Mouse (Mus musculus): ENCODE measurements around the gene Pmp22. TPM values are rescaled to one million over a fixed set of nuclear protein-coding genes. Genes with fewer than 3 reads are reported as not detected.
A peak's percentile ranks its signal among the peaks of the same experiment; 100 is the strongest.

Pmp22 gene
- total RNA-seq, 1 experiment from 2014 or later = not detected

GRCm38 (mm10) chr11:63124316-63124715 lies 4.5 kb upstream of the Pmp22 start:
- ATAC-seq (ENCODE audit: extremely low read depth, insufficient number of reproducible peaks, low FRiP score, poor library complexity, severe bottlenecking) = no peak

- no peak for ATAC-seq (ENCODE audit: extremely low read depth, insufficient number of reproducible peaks, low FRiP score, poor library complexity, severe bottlenecking)
These were observed 2.8 kb upstream of the Pmp22 start for GRCm38 (mm10) chr11:63125832-63126456.

DNA sequence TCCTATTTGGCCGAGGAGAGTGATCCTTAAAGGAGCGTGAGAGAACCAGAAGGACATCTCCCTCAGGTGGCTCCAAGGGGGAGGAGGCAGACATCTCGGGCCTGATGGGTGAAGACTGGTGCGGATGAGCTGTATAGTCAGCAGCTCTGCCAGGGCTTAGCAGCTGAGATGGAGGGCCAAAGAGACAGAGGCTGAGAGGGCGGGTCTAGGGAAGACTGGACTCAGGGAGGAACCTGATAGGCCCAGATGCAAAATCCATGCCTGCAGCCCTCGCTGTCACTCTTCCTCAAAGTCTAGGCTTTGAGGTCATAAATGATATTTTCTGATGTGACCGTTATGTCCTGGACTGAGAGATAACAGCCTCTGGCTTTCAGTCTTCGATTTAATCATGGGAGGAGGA lies 1.8 kb upstream of the Pmp22 start:
- no peak for ATAC-seq (ENCODE audit: extremely low read depth, insufficient number of reproducible peaks, low FRiP score, poor library complexity, severe bottlenecking)

DNA sequence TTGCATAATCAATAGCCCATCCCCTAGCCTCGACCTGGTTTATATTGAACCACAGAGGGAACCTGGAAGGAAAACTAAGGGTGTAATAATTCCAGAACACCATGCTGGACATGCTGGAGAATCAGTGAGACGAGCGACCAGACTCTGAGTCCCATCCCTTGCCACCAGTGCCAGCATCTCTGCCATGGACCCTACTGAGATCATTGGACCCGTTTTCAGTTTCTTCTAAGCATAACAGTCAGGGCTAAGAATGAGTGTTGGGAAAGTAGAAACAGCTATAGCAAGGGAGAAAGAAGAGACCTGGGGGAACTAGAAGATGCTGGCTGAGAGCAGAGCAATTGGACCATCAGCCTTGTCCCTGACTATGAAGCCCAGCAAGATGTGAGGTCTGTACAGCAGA lies 1.3 kb upstream of the Pmp22 start:
- ATAC-seq (ENCODE audit: extremely low read depth, insufficient number of reproducible peaks, low FRiP score, poor library complexity, severe bottlenecking) = no peak

DNA sequence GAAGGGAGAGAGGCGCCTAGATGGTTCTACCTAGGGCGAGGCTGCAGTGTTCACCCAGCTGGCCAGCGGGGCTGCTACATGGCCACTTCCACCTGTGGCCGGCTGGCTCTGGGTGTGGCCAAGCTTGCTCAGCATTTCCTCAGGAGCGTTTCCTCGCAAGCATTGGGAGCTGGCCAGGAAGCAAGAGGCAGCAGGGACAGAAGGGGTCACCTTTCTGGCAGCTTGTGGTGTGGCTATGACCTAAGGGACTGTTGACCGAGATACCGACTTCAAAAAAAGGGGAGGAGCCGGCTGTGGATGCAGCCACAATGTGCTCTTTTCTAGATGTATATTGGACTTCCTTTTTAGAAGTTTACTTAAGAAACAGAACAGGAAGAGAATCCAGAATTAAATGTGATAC lies 593 bp downstream of the Pmp22 start:
- no peak for ATAC-seq (ENCODE audit: extremely low read depth, insufficient number of reproducible peaks, low FRiP score, poor library complexity, severe bottlenecking)

DNA sequence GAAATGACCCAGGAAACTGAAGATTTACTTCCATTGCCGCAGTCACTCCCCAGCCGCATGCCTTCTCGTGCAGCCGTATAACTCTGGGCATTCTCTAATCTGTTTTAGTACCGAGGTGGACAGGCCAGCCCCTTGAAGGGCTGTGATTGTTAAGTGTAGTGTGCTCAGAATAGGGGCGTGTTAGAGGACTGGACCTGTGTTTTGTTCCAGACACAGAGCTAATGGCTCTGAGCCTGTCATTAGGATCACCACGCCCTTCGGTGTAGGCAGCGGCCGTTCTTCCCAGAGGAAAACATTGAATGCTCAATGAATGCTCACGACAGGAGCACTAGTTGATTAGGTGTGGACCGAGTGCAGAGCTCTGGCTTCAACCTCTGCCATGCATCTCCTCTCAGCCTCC lies 1.1 kb downstream of the Pmp22 start:
- no peak for ATAC-seq (ENCODE audit: extremely low read depth, insufficient number of reproducible peaks, low FRiP score, poor library complexity, severe bottlenecking)

GRCm38 (mm10) chr11:63130497-63130896 lies 1.7 kb downstream of the Pmp22 start:
- no peak for ATAC-seq (ENCODE audit: extremely low read depth, insufficient number of reproducible peaks, low FRiP score, poor library complexity, severe bottlenecking)

GRCm38 (mm10) chr11:63131001-63131692 lies 2.4 kb downstream of the Pmp22 start:
- ATAC-seq (ENCODE audit: extremely low read depth, insufficient number of reproducible peaks, low FRiP score, poor library complexity, severe bottlenecking) = no peak

GRCm38 (mm10) chr11:63131693-63132040 lies 2.9 kb downstream of the Pmp22 start:
- no peak for ATAC-seq (ENCODE audit: extremely low read depth, insufficient number of reproducible peaks, low FRiP score, poor library complexity, severe bottlenecking)

DNA sequence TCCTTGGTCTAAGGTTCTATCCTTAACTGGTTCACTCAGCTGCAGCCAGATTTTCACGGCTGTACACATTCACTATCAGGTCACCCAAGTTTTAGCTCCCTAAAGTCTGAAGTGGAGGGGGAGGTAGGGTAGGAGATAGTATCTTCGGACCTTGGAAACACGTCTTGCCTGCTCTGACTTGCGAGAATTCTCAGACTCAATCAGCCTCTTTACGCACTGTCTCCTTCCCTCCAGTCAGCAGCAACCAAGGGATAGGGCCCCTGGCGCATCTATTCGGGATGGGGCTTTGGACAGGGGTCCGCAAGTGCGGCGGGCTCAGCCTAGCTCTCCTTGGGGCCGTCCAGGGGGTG lies 3.3 kb downstream of the Pmp22 start:
- no peak for ATAC-seq (ENCODE audit: extremely low read depth, insufficient number of reproducible peaks, low FRiP score, poor library complexity, severe bottlenecking)

DNA sequence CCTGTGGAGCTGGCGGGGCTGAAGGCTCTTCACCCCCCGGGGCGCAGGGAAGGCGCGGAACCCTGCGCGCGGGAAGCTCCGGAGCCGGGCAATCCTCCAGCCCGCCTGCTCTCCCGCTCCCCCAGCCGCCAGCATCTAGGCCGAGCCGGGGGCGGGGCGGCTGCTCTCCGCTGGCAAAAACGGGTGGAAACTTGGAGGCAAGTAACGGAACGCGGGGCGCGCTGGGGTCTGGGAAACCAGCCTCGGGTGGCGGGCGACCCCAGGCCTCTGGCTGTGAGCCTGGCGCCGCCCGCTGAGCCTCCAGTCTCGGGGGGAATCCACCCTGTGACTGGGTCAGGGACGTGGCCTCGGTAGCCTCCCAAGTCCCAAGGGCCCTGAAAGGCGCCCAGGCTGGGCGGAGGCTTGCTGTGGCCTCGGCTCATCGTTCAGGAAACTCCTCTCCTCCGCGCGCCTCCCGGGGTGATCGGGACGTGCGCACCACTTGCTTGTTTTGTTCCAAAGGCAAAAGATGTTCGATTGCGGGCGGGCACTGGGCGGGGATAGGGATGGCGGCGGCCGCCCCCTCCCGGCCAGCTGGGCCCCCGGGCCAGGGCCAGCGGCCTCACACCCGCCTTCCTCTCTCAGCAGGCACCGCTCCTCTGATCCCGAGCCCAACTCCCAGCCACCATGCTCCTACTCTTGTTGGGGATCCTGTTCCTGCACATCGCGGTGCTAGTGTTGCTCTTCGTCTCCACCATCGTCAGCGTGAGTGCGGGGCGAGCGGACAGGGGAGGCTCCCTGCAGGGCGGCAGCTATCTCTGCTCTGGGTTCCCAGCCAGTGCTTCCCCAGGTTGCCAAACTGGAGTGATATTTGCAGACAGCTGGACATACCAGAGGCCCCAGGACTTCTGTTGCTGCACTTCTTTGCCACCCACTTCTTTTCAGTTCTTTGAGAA lies 4.0 kb downstream of the Pmp22 start:
- ATAC-seq (ENCODE audit: extremely low read depth, insufficient number of reproducible peaks, low FRiP score, poor library complexity, severe bottlenecking) = no peak

- no peak for ATAC-seq (ENCODE audit: extremely low read depth, insufficient number of reproducible peaks, low FRiP score, poor library complexity, severe bottlenecking)
These were observed 5.2 kb downstream of the Pmp22 start for GRCm38 (mm10) chr11:63134021-63134420.

- ATAC-seq (ENCODE audit: extremely low read depth, insufficient number of reproducible peaks, low FRiP score, poor library complexity, severe bottlenecking) = no peak
These were observed 6.1 kb downstream of the Pmp22 start for GRCm38 (mm10) chr11:63134742-63135482.

- 0 out of 2 replicates have a peak, but pooled peaks have one; percentile 35 for ATAC-seq (ENCODE audit: extremely low read depth, insufficient number of reproducible peaks, low FRiP score, poor library complexity, severe bottlenecking)
These were observed 6.8 kb downstream of the Pmp22 start for GRCm38 (mm10) chr11:63135622-63136021.

GRCm38 (mm10) chr11:63136205-63136604 lies 7.4 kb downstream of the Pmp22 start:
- ATAC-seq (ENCODE audit: extremely low read depth, insufficient number of reproducible peaks, low FRiP score, poor library complexity, severe bottlenecking) = no peak

DNA sequence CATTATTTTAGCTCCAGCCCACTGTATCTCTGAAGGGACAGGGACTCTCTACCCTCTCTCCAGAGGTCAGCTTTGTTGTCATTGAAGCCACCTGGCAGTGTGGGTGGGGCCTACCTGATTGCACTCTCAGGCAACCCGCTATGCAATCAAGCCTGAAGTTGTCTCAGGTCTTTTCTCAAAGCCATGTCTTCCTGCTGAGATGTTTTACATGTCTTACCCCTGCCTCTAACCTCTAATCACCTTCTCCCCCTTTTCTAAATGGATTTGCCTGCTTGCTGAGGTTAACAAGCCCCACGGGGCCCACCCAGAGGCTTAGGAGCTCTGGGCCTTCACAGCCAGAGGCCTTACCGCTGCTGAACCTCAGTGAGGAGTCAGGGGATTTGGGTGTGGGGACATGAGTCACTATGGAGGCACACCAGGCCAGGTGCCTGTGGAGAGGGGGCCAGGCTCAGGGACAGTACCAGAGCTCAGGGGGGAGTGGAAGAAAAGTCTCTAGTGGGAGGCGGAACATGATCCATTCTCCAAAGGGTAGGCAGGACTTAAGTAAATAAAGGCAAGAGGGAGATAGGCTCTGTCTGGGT lies 8.1 kb downstream of the Pmp22 start:
- ATAC-seq (ENCODE audit: extremely low read depth, insufficient number of reproducible peaks, low FRiP score, poor library complexity, severe bottlenecking) = no peak

GRCm38 (mm10) chr11:63138739-63139138 lies 10.0 kb downstream of the Pmp22 start:
- ATAC-seq (ENCODE audit: extremely low read depth, insufficient number of reproducible peaks, low FRiP score, poor library complexity, severe bottlenecking) = no peak

DNA sequence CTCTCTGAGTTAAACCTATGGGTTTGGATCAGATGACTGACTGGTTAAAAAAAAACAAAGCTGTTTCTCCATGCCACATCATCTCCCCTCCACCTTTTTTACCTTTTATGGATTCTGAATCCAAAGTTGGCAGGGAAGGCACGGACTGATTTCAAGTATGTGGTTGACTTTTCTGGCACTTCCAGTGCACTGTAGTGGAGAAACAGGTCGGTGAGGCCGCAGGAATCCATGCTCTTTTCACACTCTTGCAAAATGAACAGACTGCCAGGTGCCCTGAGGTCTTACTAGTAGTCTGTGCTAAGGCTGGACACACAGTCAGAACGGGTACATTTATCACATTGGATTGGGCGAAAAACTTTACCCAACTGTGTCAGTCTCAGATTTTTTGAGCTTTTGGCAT lies 13.5 kb downstream of the Pmp22 start:
- ATAC-seq (ENCODE audit: extremely low read depth, insufficient number of reproducible peaks, low FRiP score, poor library complexity, severe bottlenecking) = no peak

DNA sequence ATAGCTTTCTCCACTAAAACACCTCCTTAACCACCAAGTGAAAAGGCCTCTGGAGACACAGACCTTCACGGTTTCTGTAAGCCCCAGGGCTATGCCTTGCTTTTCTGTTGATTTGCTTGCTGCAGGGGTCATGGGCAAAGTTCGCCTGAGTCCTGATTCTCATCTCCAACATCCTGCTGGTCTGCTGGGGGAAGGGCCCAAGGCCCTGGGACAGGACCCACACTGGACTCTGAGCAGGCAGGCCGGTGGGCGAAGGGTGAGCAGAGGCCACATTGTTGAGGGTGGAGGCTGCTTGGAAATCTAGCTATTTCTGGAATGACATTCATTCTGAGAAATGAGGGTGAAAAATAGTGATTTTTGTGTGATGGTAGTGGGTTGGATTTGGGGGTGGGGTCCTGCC lies 14.0 kb downstream of the Pmp22 start:
- no peak for ATAC-seq (ENCODE audit: extremely low read depth, insufficient number of reproducible peaks, low FRiP score, poor library complexity, severe bottlenecking)
